In the genomic region with DNA sequence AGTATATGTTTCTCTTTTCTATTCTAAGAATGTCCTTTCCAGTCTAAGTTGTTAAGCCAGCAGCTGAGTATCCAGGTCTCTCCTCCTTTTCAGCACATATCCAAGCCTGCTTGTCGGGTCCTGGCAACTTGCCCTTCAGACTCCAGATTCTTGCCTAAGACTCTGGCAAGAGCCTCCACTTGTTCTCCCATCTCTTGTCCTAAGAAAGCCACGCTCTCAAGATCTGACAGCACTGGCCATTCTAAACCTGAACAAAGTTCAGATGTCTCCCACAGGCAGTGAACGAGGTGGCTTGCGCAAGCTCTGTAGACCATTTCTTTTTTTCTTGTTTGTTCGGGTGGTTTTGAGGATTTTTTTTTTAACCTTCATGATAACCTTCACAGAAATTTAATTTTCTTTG, we compare ENCODE assay signal across 8 mouse cellular contexts.
DNase-seq lines count a peak whose midpoint lies in the region.

No protein-coding gene starts in this region.

- DNase-seq in left cerebral cortex, postnatal 14 days (ENCODE audit: low spot score in 2 of 2) = peak; percentile 38 to 52
- DNase-seq in left cerebral cortex, adult 11 months (ENCODE audit: low spot score) = no peak
- peak; percentile 55 to 68 for DNase-seq in cerebellum, postnatal 10 days
- peak; percentile 70 for DNase-seq in heart, postnatal 4 days
- peak; percentile 86 for DNase-seq in lung, postnatal 10 days
- DNase-seq in embryo, embryonic 9.5 days (ENCODE audit: extremely low spot score) = no peak
- no peak for DNase-seq in layer of hippocampus, postnatal 14 days (ENCODE audit: low spot score in 2 of 2)
- no peak for DNase-seq in thymus, postnatal 10 days (ENCODE audit: low spot score in 2 of 2)

- intact Hi-C loops in left cerebral cortex, postnatal 14 days (cut with DNase I) = no loop called here

Comparison
In these comparisons a context has a peak if more than half of its experiments do, and no peak if none do; other contexts are left out.
1. DNase-seq: peak in left cerebral cortex, postnatal 14 days (2 of 2), cerebellum, postnatal 10 days (2 of 2), heart, postnatal 4 days (single experiment) and lung, postnatal 10 days (single experiment); none in left cerebral cortex, adult 11 months (single experiment), embryo, embryonic 9.5 days (single experiment), layer of hippocampus, postnatal 14 days (0 of 2) and thymus, postnatal 10 days (0 of 2).